Mouse (Mus musculus) liver, embryonic 14.5 days (tissue): ENCODE measurements around the gene Casq1. TPM values are rescaled to one million over a fixed set of nuclear protein-coding genes. Genes with fewer than 3 reads are reported as not detected.

ENCODE experiments used
- ATAC-seq: fragments of 200-750 bp; cut with Nextera tagmentation; 2 replicates; pipeline ENCODE4 v1.8.0; 2017; ENCODE audit warnings: moderate number of reproducible peaks, mild to moderate bottlenecking, moderate library complexity; ENCODE audit not compliant: insufficient read depth
- DNase-seq, 3 experiments: peaks; one replicate each; pipeline ENCODE4 v3.0.0-alpha.2; 2012 to 2013; ENCODE audit warnings: low read depth in 3 of 3, low spot score in 3 of 3
- H3K27ac ChIP-seq: fragments of 300-500 bp; sonication (generic); 2 replicates; pipeline ENCODE4 v1.5.1; 2014; ENCODE audit warnings: moderate library complexity, mild to moderate bottlenecking, control low read depth, inconsistent platforms
- H3K27me3 ChIP-seq: fragments of 300-500 bp; sonication (generic); 2 replicates; pipeline ENCODE4 v1.6.1; 2014; ENCODE audit warnings: mild to moderate bottlenecking, low read length, moderate library complexity; ENCODE audit not compliant: control insufficient read depth, insufficient read depth
- H3K36me3 ChIP-seq: fragments of 300-500 bp; sonication (generic); replicated peaks from 2 replicates; pipeline ENCODE4 v1.6.1; 2014; ENCODE audit warnings: low read depth; ENCODE audit not compliant: control insufficient read depth, insufficient read depth
- H3K4me1 ChIP-seq, 2 experiments: fragments of 200-500 bp in 1 of 2; fragments of 300-500 bp in 1 of 2; sonication (generic) in 1 of 2; replicated peaks; 2 replicates each; pipeline ENCODE4 v1.6.1; 2012 to 2014; ENCODE audit warnings: antibody characterized with exemption in 1 of 2, inconsistent platforms in 1 of 2, low read length in 1 of 2; ENCODE audit not compliant: control insufficient read depth in 2 of 2, insufficient read depth in 2 of 2
- H3K4me2 ChIP-seq: fragments of 300-500 bp; sonication (generic); 2 replicates; pipeline ENCODE4 v1.6.1; 2014; ENCODE audit warnings: low read depth, mild to moderate bottlenecking, control low read depth, moderate library complexity
- H3K4me3 ChIP-seq, 2 experiments: fragments of 200-500 bp in 1 of 2; fragments of 300-500 bp in 1 of 2; sonication (generic) in 1 of 2; 2 replicates each; pipeline ENCODE4 v1.5.1; 2012 to 2014; ENCODE audit warnings: low read depth in 2 of 2, low read length in 2 of 2, mild to moderate bottlenecking in 2 of 2, control low read depth in 1 of 2, inconsistent platforms in 1 of 2, moderate library complexity in 1 of 2; ENCODE audit not compliant: insufficient read depth in 1 of 2
- H3K9ac ChIP-seq: fragments of 300-500 bp; sonication (generic); replicated peaks from 2 replicates; pipeline ENCODE4 v1.6.1; 2014; ENCODE audit warnings: mild to moderate bottlenecking, control low read depth, moderate library complexity
- H3K9me3 ChIP-seq: fragments of 300-500 bp; sonication (generic); 2 replicates; pipeline ENCODE4 v1.6.1; 2016; ENCODE audit warnings: low read length, mixed read lengths; ENCODE audit not compliant: control insufficient read depth
- CTCF ChIP-seq: IDR thresholded peaks from 2 replicates; pipeline ENCODE4 v1.5.1; 2016; ENCODE audit warnings: antibody characterized with exemption, low read depth, control low read depth
- EP300 ChIP-seq: IDR thresholded peaks from 2 replicates; pipeline ENCODE4 v1.6.1; 2016; ENCODE audit warnings: antibody characterized with exemption, low read depth
- WGBS: fragments of 180-500 bp; shearing (Covaris S2); extraction: QIAGEN DNeasy Blood & Tissue Kit; methylation state at CpG from one replicate; pipeline ENCODE4 v1.1.7; 2014; ENCODE audit not compliant: insufficient replicate concordance; 5-methylcytosine and 5-hydroxymethylcytosine counted together
- polyA plus RNA-seq, 2 experiments: library from polyadenylated mRNA; depleted of rRNA in 1 of 2; stranded (reverse) in 1 of 2; unstranded in 1 of 2; fragments of >200 nt; fragmentation: Nextera tagmentation in 1 of 2; extraction: Ambion mirVana in 1 of 2; gene quantifications; 2 replicates each; pipeline versions ENCODE4 v1.2.1 to v1.2.3; 2012 to 2014

Casq1 gene
- polyA plus RNA-seq, 2 experiments = 0.09 to 0.22 TPM

- Histone ChIP-seq H3K27ac (no peak overlapping the region), H3K4me1 (peaks cover 3 to 4% of the 10 kb centered on the region in 2 experiments; a peak in 2 of 4 replicates), H3K36me3 (peaks cover 32% of the 10 kb centered on the region), H3K9ac (no peak overlapping the region), H3K4me3 (no peak overlapping the region), H3K9me3 (no peaks in the 10 kb centered on the region), H3K4me2 (no peak overlapping the region), H3K27me3 (no peaks in the 10 kb centered on the region)
- DNase-seq = no peak
- TF ChIP-seq CTCF (no peak), EP300 (no peak)
- WGBS = 86% methylated on average over 6 of the region's 6 CpGs
- no peak for ATAC-seq
Measured at GRCm38 (mm10) chr1:172162959-172163358, 56.7 kb downstream of the Casq1 start.

DNA sequence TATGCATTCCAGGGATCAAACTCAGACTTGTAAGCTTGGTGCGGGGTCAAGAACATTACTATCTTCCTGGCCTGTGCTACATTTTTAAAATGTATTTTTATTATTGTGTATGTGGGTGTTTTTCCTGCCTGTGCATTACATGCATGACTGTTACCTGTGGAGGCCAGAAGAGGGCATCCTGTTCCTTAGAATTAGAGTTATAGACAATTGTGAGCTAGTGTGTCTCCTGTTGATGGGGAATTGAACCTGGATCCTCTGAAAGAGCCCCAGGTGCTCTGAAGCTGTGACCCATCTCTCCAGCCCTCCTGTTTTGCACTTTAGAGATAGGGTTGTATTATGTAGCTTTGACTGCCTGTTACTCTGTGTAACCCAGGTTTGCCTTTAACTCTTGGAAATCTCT, 57.7 kb downstream of the Casq1 start:
- Histone ChIP-seq H3K36me3 (peaks cover 23% of the 10 kb centered on the region), H3K27ac (no peak overlapping the region), H3K9me3 (no peaks in the 10 kb centered on the region), H3K4me1 (peaks cover 3 to 4% of the 10 kb centered on the region in 2 experiments; a peak in 2 of 4 replicates), H3K4me2 (no peak overlapping the region), H3K9ac (no peak overlapping the region), H3K27me3 (no peaks in the 10 kb centered on the region), H3K4me3 (no peak overlapping the region)
- TF ChIP-seq CTCF (peak; percentile 49; the same call in 1 of the 2 replicates), EP300 (no peak)
- DNase-seq (no peak), ATAC-seq (no peak)
- WGBS = 83% methylated on average over 1 of the region's 1 CpGs

- Histone ChIP-seq H3K4me1 (peaks cover 3 to 4% of the 10 kb centered on the region in 2 experiments; a peak in 2 of 4 replicates), H3K27me3 (no peaks in the 10 kb centered on the region), H3K9ac (no peak overlapping the region), H3K36me3 (peaks cover 20% of the 10 kb centered on the region), H3K4me2 (no peak overlapping the region), H3K4me3 (no peak overlapping the region), H3K9me3 (no peaks in the 10 kb centered on the region), H3K27ac (no peak overlapping the region)
- DNase-seq (no peak), ATAC-seq (no peak)
- TF ChIP-seq CTCF = no peak
Measured at GRCm38 (mm10) chr1:172160508-172160907, 59.2 kb downstream of the Casq1 start.

DNA sequence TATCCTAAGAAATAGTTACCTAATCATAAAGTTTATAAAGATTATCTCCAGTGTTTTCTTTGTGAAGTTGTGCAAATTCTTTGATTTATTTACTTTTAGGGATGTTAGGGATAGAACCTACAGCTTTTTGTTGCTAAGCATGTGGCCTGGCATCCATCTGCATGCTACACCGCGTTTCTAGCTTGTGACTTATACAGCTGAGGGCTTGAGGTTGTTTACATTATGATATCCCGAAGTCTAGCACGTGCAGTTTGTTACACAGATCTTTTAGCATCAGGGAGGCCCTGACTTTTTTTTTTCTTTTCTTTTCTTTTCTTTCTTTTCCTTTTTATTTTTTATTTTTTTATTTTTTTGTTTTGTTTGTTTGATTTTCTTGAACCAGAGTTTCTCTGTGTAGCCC, 59.7 kb downstream of the Casq1 start:
- H3K27ac ChIP-seq = no peak overlapping the region
- no peak overlapping the region for H3K9ac ChIP-seq
- no peaks in the 10 kb centered on the region for H3K27me3 ChIP-seq
- no peaks in the 10 kb centered on the region for H3K9me3 ChIP-seq
- WGBS = 74% methylated on average over 4 of the region's 4 CpGs
- DNase-seq (no peak), ATAC-seq (no peak)
- peaks cover 3 to 4% of the 10 kb centered on the region in 2 experiments; a peak in 2 of 4 replicates for H3K4me1 ChIP-seq
- H3K4me3 ChIP-seq = no peak overlapping the region
- H3K36me3 ChIP-seq = peaks cover 18% of the 10 kb centered on the region
- H3K4me2 ChIP-seq = no peak overlapping the region
- TF ChIP-seq CTCF (no peak), EP300 (no peak)

Other genes starting within 250 kb of the Casq1 start
- gene Vangl2, start 191.4 kb downstream of the Casq1 start, polyA plus RNA-seq (2012; rRNA removed) = 0.73 and 0.90 TPM in 2 replicates
- gene Vangl2, start 191.4 kb downstream of the Casq1 start, polyA plus RNA-seq (2014; fragmentation: Nextera tagmentation; extraction: Ambion mirVana) = 0.56 and 0.69 TPM in 2 replicates
- gene Nhlh1, start 162.3 kb downstream of the Casq1 start, polyA plus RNA-seq (2012; rRNA removed) = not detected in 2 replicates
- gene Nhlh1, start 162.3 kb downstream of the Casq1 start, polyA plus RNA-seq (2014; fragmentation: Nextera tagmentation; extraction: Ambion mirVana) = not detected in 2 replicates
- 28.9 and 29.1 TPM in 2 replicates for gene Copa, start 137.3 kb downstream of the Casq1 start, polyA plus RNA-seq (2012; rRNA removed)
- gene Copa, start 137.3 kb downstream of the Casq1 start, polyA plus RNA-seq (2014; fragmentation: Nextera tagmentation; extraction: Ambion mirVana) = 49.6 and 54.6 TPM in 2 replicates
- 22.2 and 22.6 TPM in 2 replicates for gene Ncstn, start 137.1 kb downstream of the Casq1 start, polyA plus RNA-seq (2012; rRNA removed)
- gene Ncstn, start 137.1 kb downstream of the Casq1 start, polyA plus RNA-seq (2014; fragmentation: Nextera tagmentation; extraction: Ambion mirVana) = 24.6 and 28.4 TPM in 2 replicates
- gene Pex19, start 93.1 kb downstream of the Casq1 start, polyA plus RNA-seq (2012; rRNA removed) = 19.8 and 20.1 TPM in 2 replicates
- 30.1 and 32.9 TPM in 2 replicates for gene Pex19, start 93.1 kb downstream of the Casq1 start, polyA plus RNA-seq (2014; fragmentation: Nextera tagmentation; extraction: Ambion mirVana)
- gene Dcaf8, start 71.8 kb downstream of the Casq1 start, polyA plus RNA-seq (2012; rRNA removed) = 25.4 and 34.6 TPM in 2 replicates
- gene Dcaf8, start 71.8 kb downstream of the Casq1 start, polyA plus RNA-seq (2014; fragmentation: Nextera tagmentation; extraction: Ambion mirVana) = 36.2 and 40.1 TPM in 2 replicates
- gene Pea15a, start 13.1 kb downstream of the Casq1 start, polyA plus RNA-seq (2012; rRNA removed) = 10.4 and 11.1 TPM in 2 replicates
- gene Pea15a, start 13.1 kb downstream of the Casq1 start, polyA plus RNA-seq (2014; fragmentation: Nextera tagmentation; extraction: Ambion mirVana) = 14.4 and 16.5 TPM in 2 replicates
- gene Atp1a4, start 38.5 kb upstream of the Casq1 start, polyA plus RNA-seq (2012; rRNA removed) = 0.01 TPM in 1 of 2 replicates, not detected in the other
- gene Atp1a4, start 38.5 kb upstream of the Casq1 start, polyA plus RNA-seq (2014; fragmentation: Nextera tagmentation; extraction: Ambion mirVana) = not detected in 2 replicates
- 12.7 and 15.4 TPM in 2 replicates for gene Igsf8, start 41.8 kb upstream of the Casq1 start, polyA plus RNA-seq (2012; rRNA removed)
- gene Igsf8, start 41.8 kb upstream of the Casq1 start, polyA plus RNA-seq (2014; fragmentation: Nextera tagmentation; extraction: Ambion mirVana) = 11.0 and 11.6 TPM in 2 replicates
- 0.08 and 0.10 TPM in 2 replicates for gene Atp1a2, start 78.2 kb upstream of the Casq1 start, polyA plus RNA-seq (2012; rRNA removed)
- 0.01 and 0.08 TPM in 2 replicates for gene Atp1a2, start 78.2 kb upstream of the Casq1 start, polyA plus RNA-seq (2014; fragmentation: Nextera tagmentation; extraction: Ambion mirVana)
- 0.02 and 0.05 TPM in 2 replicates for gene Kcnj9, start 109.5 kb upstream of the Casq1 start, polyA plus RNA-seq (2012; rRNA removed)
- gene Kcnj9, start 109.5 kb upstream of the Casq1 start, polyA plus RNA-seq (2014; fragmentation: Nextera tagmentation; extraction: Ambion mirVana) = not detected in 2 replicates
- 0.17 and 0.18 TPM in 2 replicates for gene Kcnj10, start 121.3 kb upstream of the Casq1 start, polyA plus RNA-seq (2012; rRNA removed)
- gene Kcnj10, start 121.3 kb upstream of the Casq1 start, polyA plus RNA-seq (2014; fragmentation: Nextera tagmentation; extraction: Ambion mirVana) = 0.04 and 0.08 TPM in 2 replicates
- gene Pigm, start 156.7 kb upstream of the Casq1 start, polyA plus RNA-seq (2012; rRNA removed) = 3.8 and 4.1 TPM in 2 replicates
- gene Pigm, start 156.7 kb upstream of the Casq1 start, polyA plus RNA-seq (2014; fragmentation: Nextera tagmentation; extraction: Ambion mirVana) = 2.3 and 2.6 TPM in 2 replicates